Comparison of ENCODE assay signal across 22 mouse cellular contexts in the genomic region with DNA sequence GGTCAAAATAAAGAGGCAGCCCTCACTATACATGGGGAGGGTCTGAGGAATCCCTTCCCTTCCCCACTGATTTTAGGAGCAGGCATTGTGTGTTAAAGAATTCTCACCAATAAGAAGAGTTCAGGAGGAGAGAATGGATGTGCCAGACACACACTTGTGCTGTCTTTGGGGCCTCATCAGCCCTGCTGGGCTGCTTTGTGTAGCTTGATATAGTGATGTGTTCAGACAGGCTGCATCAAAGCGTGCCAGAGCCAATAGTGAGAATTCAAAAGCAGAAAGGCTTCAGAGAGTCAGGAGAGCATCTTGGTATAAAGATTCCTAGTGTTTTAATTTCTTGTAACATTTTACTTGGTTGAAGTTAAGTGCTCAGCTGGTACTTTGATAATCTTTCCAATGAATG.
DNase-seq lines count a peak whose midpoint lies in the region; ATAC-seq and TF ChIP-seq lines count a peak whose summit lies in the region.
"Had no signal": no experiment of that assay in that cellular context is flagged by ENCODE, and none has a peak within 500 bp of the region (broad histone marks: within the 10 kb centered on the region; RNA-seq: fewer than 3 reads in every experiment).

No protein-coding gene starts in this region.

- no peaks in the 10 kb centered on the region for H3K27me3 ChIP-seq in forebrain, embryonic 13.5 days
- H3K27me3 ChIP-seq in forebrain, postnatal 0 days (ENCODE audit: insufficient read depth, low read length): no peaks in the 10 kb centered on the region
- H3K27me3 ChIP-seq in neural tube, embryonic 12.5 days (replicated peaks): no peaks in the 10 kb centered on the region
- H3K27me3 ChIP-seq in neural tube, embryonic 15.5 days (replicated peaks): no peaks in the 10 kb centered on the region
- no peaks in the 10 kb centered on the region for H3K27me3 ChIP-seq in midbrain, embryonic 15.5 days (replicated peaks)
- H3K27me3 ChIP-seq: hindbrain, embryonic 13.5 days; kidney, embryonic 15.5 days; limb, embryonic 12.5 days; liver, embryonic 12.5 days; megakaryocyte, embryonic 14.5 days had no signal

- WGBS in forebrain, embryonic 13.5 days: 17% methylated on average over 1 of the region's 1 CpGs
- WGBS in forebrain, postnatal 0 days: 17% methylated on average over 1 of the region's 1 CpGs
- 12% methylated on average over 1 of the region's 1 CpGs for WGBS in neural tube, embryonic 12.5 days
- WGBS in neural tube, embryonic 15.5 days: 17% methylated on average over 1 of the region's 1 CpGs
- 9% methylated on average over 1 of the region's 1 CpGs for WGBS in midbrain, embryonic 15.5 days

- no peak overlapping the region for H3K4me3 ChIP-seq in forebrain, embryonic 13.5 days
- H3K4me3 ChIP-seq in forebrain, postnatal 0 days (ENCODE audit: low read depth, low read length): no peak overlapping the region
- no peak overlapping the region for H3K4me3 ChIP-seq in neural tube, embryonic 12.5 days
- no peak overlapping the region for H3K4me3 ChIP-seq in neural tube, embryonic 15.5 days (replicated peaks)
- H3K4me3 ChIP-seq in midbrain, embryonic 15.5 days: no peak overlapping the region
- H3K4me3 ChIP-seq in layer of hippocampus, adult 2 months: no peak overlapping the region
- H3K4me3 ChIP-seq: embryonic facial prominence, embryonic 10.5 days; hindbrain, embryonic 13.5 days; kidney, embryonic 15.5 days; limb, embryonic 12.5 days; liver, embryonic 12.5 days; megakaryocyte, embryonic 14.5 days had no signal

- H3K36me3 ChIP-seq in forebrain, embryonic 13.5 days (ENCODE audit: poor library complexity, severe bottlenecking): no peaks in the 10 kb centered on the region
- H3K36me3 ChIP-seq in forebrain, postnatal 0 days (ENCODE audit: insufficient read depth): no peaks in the 10 kb centered on the region
- no peaks in the 10 kb centered on the region for H3K36me3 ChIP-seq in neural tube, embryonic 12.5 days
- no peaks in the 10 kb centered on the region for H3K36me3 ChIP-seq in neural tube, embryonic 15.5 days
- H3K36me3 ChIP-seq in midbrain, embryonic 15.5 days (replicated peaks): no peaks in the 10 kb centered on the region
- H3K36me3 ChIP-seq: embryonic facial prominence, embryonic 10.5 days; G1E; hindbrain, embryonic 13.5 days; kidney, embryonic 15.5 days; limb, embryonic 12.5 days; liver, embryonic 12.5 days had no signal

- no peak for DNase-seq in forebrain, postnatal 0 days
- no peak for DNase-seq in layer of hippocampus, adult 2 months (ENCODE audit: low spot score in 2 of 2)
- DNase-seq in gastrocnemius, postnatal 10 days: no peak
- DNase-seq in spleen, postnatal 4 days (ENCODE audit: low spot score in 2 of 2): no peak
- DNase-seq: cerebellum, postnatal 14 days; gastrocnemius, postnatal 36 days; lung, adult 2 months; right cerebral cortex, postnatal 4 days had no signal

- H3K4me1 ChIP-seq in forebrain, embryonic 13.5 days: peaks cover 11% of the 10 kb centered on the region
- H3K4me1 ChIP-seq in forebrain, postnatal 0 days (ENCODE audit: insufficient read depth): no peaks in the 10 kb centered on the region
- H3K4me1 ChIP-seq in neural tube, embryonic 12.5 days: peaks cover 8% of the 10 kb centered on the region; the same call in 1 of the 2 replicates
- no peaks in the 10 kb centered on the region for H3K4me1 ChIP-seq in neural tube, embryonic 15.5 days
- H3K4me1 ChIP-seq in midbrain, embryonic 15.5 days: no peaks in the 10 kb centered on the region
- H3K4me1 ChIP-seq: embryonic facial prominence, embryonic 10.5 days; kidney, embryonic 15.5 days; limb, embryonic 12.5 days; liver, embryonic 12.5 days; megakaryocyte, embryonic 14.5 days had no signal

- no peak overlapping the region for H3K9ac ChIP-seq in forebrain, embryonic 13.5 days
- no peak overlapping the region for H3K9ac ChIP-seq in forebrain, postnatal 0 days
- H3K9ac ChIP-seq in neural tube, embryonic 12.5 days: no peak overlapping the region
- no peak overlapping the region for H3K9ac ChIP-seq in neural tube, embryonic 15.5 days (replicated peaks)
- no peak overlapping the region for H3K9ac ChIP-seq in midbrain, embryonic 15.5 days
- H3K9ac ChIP-seq: hindbrain, embryonic 13.5 days; kidney, embryonic 15.5 days; limb, embryonic 12.5 days; liver, embryonic 12.5 days had no signal

- H3K4me2 ChIP-seq in forebrain, embryonic 13.5 days: no peak overlapping the region
- no peak overlapping the region for H3K4me2 ChIP-seq in forebrain, postnatal 0 days (ENCODE audit: low read depth)
- no peak overlapping the region for H3K4me2 ChIP-seq in neural tube, embryonic 12.5 days (replicated peaks)
- no peak overlapping the region for H3K4me2 ChIP-seq in neural tube, embryonic 15.5 days
- no peak overlapping the region for H3K4me2 ChIP-seq in midbrain, embryonic 15.5 days
- H3K4me2 ChIP-seq: hindbrain, embryonic 13.5 days; kidney, embryonic 15.5 days; limb, embryonic 12.5 days; liver, embryonic 12.5 days had no signal

- no peaks in the 10 kb centered on the region for H3K9me3 ChIP-seq in forebrain, embryonic 13.5 days (replicated peaks)
- H3K9me3 ChIP-seq in forebrain, postnatal 0 days (ENCODE audit: low read length): no peaks in the 10 kb centered on the region
- H3K9me3 ChIP-seq in neural tube, embryonic 12.5 days: no peaks in the 10 kb centered on the region
- no peaks in the 10 kb centered on the region for H3K9me3 ChIP-seq in neural tube, embryonic 15.5 days (replicated peaks)
- H3K9me3 ChIP-seq in midbrain, embryonic 15.5 days: no peaks in the 10 kb centered on the region
- H3K9me3 ChIP-seq: embryonic facial prominence, embryonic 10.5 days; G1E; hindbrain, embryonic 13.5 days; kidney, embryonic 15.5 days; limb, embryonic 12.5 days; liver, embryonic 12.5 days had no signal

- TF ChIP-seq CTCF in forebrain, postnatal 0 days (IDR thresholded peaks at IDR 0.05; ENCODE audit: low read depth): no peak
- TF ChIP-seq CTCF in layer of hippocampus, adult 2 months (conservative IDR thresholded peaks at IDR 0.05): no peak

- H3K27ac ChIP-seq in forebrain, embryonic 13.5 days: peak overlapping the region; percentile 33; the same call in 1 of the 2 replicates
- H3K27ac ChIP-seq in forebrain, postnatal 0 days (ENCODE audit: low read depth, low read length): no peak overlapping the region
- H3K27ac ChIP-seq in neural tube, embryonic 12.5 days: no peak overlapping the region
- H3K27ac ChIP-seq in neural tube, embryonic 15.5 days (replicated peaks): no peak overlapping the region
- no peak overlapping the region for H3K27ac ChIP-seq in midbrain, embryonic 15.5 days
- H3K27ac ChIP-seq in layer of hippocampus, adult 2 months: no peak overlapping the region
- H3K27ac ChIP-seq: embryonic facial prominence, embryonic 10.5 days; hindbrain, embryonic 13.5 days; kidney, embryonic 15.5 days; limb, embryonic 12.5 days; liver, embryonic 12.5 days; stomach, postnatal 0 days had no signal

- peak; percentile 74; the same call in 1 of the 2 replicates for ATAC-seq in forebrain, embryonic 13.5 days
- ATAC-seq in forebrain, postnatal 0 days: no peak
- peak; percentile 79 for ATAC-seq in neural tube, embryonic 12.5 days (ENCODE audit: low FRiP score, low read depth)
- no peak for ATAC-seq in neural tube, embryonic 15.5 days (ENCODE audit: low FRiP score)
- ATAC-seq in midbrain, embryonic 15.5 days (replicated peaks): peak; percentile 62; the same call in 1 of the 2 replicates
- ATAC-seq: activated CD4-positive, CD25-positive, alpha-beta regulatory T cell, adult 4 months; intestine, postnatal 0 days; liver, embryonic 12.5 days had no signal

Comparison
In these comparisons a context has a peak if more than half of its experiments do, and no peak if none do; other contexts are left out.
1. ATAC-seq: peak in forebrain, embryonic 13.5 days (single experiment), neural tube, embryonic 12.5 days (single experiment) and midbrain, embryonic 15.5 days (single experiment); none in forebrain, postnatal 0 days (single experiment) and neural tube, embryonic 15.5 days (single experiment).